Mouse (Mus musculus): Measurements from ENCODE around the gene Gm42517. TPM values are rescaled to one million over a fixed set of nuclear protein-coding genes. Genes with fewer than 3 reads are reported as not detected.

The Gm42517 gene
- 0.21 TPM in 1 of 2 replicates, not detected in the other for polyA plus RNA-seq (2015; fragmentation: Nextera tagmentation; extraction: Ambion mirVana)

DNA sequence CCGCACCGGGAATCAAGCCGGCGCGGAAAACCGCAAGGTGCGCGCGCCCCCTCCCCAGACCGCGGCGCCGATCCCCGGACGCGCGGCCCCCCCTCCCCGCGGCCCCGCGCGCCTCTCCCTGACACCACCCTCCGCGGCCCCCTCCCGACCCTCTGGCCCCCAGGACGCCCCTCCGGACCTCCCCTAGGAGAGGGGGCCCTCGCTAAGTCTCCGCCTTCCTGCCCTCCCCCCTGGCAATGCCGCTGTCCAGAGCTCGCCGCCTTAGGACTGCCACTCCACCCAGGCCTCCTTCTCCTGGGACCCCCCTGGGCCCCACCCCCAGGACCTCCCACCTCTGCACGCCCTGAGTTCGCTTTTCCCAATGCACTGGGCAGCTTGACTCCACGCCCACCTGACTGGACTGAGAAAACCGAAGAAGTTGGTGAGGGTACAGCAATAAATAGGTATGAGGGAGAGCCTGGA lies at the start of gene Gm42517:
Gene Gm42517 (minus strand): TSS at position 52 of the 462 bp plus-strand sequence.
- no peaks in the 10 kb centered on the region for H3K36me3 ChIP-seq (ENCODE audit: insufficient read depth, low read length)
- H3K27ac ChIP-seq (ENCODE audit: low read length) = no peak within 1 kb of the TSS
- H3K27me3 ChIP-seq (ENCODE audit: insufficient read depth, low read length) = peaks cover 94% of the 10 kb centered on the region
- H3K9me3 ChIP-seq (ENCODE audit: low read length) = no peaks in the 10 kb centered on the region
- ATAC-seq (ENCODE audit: low FRiP score, low TSS enrichment) = no peak
- peak within 1 kb of the TSS; percentile 56 for H3K9ac ChIP-seq (replicated peaks; ENCODE audit: low read length)
- 0% methylated on average over 7 of the region's 36 CpGs for WGBS
- H3K4me2 ChIP-seq (replicated peaks; ENCODE audit: low read depth, low read length) = peak within 1 kb of the TSS; percentile 95
- peak within 1 kb of the TSS; percentile 60 for H3K4me3 ChIP-seq (ENCODE audit: low read length)
- H3K4me1 ChIP-seq (ENCODE audit: insufficient read depth, low read length) = peaks cover 26% of the 10 kb centered on the region

DNA sequence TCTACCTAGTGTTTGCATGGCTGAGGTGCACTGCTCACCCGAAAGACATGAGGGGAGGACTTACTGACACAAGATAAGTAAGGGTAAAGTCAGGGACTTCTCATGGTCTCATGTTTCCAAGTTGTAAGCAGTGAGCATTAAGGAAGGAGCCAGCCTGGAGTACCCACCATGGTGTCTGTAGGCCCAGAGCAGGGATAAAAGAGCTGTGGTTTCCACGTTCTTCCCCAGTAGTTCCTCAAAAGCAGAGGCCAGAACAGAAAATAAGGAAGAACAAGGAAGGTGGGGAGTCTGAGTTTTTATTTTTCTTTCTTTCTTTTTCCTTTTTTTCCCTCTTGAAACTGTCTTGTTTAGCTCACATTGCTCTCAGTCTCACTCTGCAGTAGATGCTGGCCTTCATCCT lies 47.0 kb upstream of the Gm42517 start:
- WGBS = 83% methylated on average over 2 of the region's 2 CpGs
- H3K27ac ChIP-seq (ENCODE audit: low read length) = no peak overlapping the region
- no peak overlapping the region for H3K4me2 ChIP-seq (replicated peaks; ENCODE audit: low read depth, low read length)
- H3K4me3 ChIP-seq (ENCODE audit: low read length) = no peak overlapping the region
- no peak overlapping the region for H3K9ac ChIP-seq (replicated peaks; ENCODE audit: low read length)
- ATAC-seq (ENCODE audit: low FRiP score, low TSS enrichment) = no peak
- no peaks in the 10 kb centered on the region for H3K4me1 ChIP-seq (ENCODE audit: insufficient read depth, low read length)
- no peaks in the 10 kb centered on the region for H3K36me3 ChIP-seq (ENCODE audit: insufficient read depth, low read length)
- no peaks in the 10 kb centered on the region for H3K27me3 ChIP-seq (ENCODE audit: insufficient read depth, low read length)
- no peaks in the 10 kb centered on the region for H3K9me3 ChIP-seq (ENCODE audit: low read length)

DNA sequence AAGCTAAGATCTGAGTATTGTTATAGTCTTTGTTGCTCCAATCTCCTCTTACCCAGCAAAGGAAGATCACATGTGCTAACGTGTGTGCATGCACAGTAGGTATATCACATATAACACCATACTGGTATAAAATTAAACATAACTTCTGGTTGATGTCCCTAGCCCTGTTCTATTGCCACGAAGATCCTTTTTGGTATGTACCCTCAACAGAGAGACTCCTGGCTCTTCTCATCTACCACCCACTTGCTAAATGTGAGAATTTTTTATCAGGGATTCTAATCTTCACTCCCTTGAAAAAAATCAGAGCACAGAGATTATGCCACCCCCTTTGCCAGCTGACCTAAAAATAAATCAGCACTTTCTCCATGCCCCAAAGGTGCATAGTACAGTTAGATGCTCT lies 39.3 kb upstream of the Gm42517 start:
- no peak overlapping the region for H3K27ac ChIP-seq (ENCODE audit: low read length)
- H3K4me2 ChIP-seq (replicated peaks; ENCODE audit: low read depth, low read length) = no peak overlapping the region
- H3K4me1 ChIP-seq (ENCODE audit: insufficient read depth, low read length) = no peaks in the 10 kb centered on the region
- H3K36me3 ChIP-seq (ENCODE audit: insufficient read depth, low read length) = no peaks in the 10 kb centered on the region
- H3K27me3 ChIP-seq (ENCODE audit: insufficient read depth, low read length) = no peaks in the 10 kb centered on the region
- ATAC-seq (ENCODE audit: low FRiP score, low TSS enrichment) = no peak
- 0 out of 2 replicates have a peak, but pooled peaks cover 4% of the 10 kb centered on the region for H3K9me3 ChIP-seq (ENCODE audit: low read length)
- no peak overlapping the region for H3K4me3 ChIP-seq (ENCODE audit: low read length)
- H3K9ac ChIP-seq (replicated peaks; ENCODE audit: low read length) = no peak overlapping the region
- WGBS = 75% methylated on average over 2 of the region's 2 CpGs

DNA sequence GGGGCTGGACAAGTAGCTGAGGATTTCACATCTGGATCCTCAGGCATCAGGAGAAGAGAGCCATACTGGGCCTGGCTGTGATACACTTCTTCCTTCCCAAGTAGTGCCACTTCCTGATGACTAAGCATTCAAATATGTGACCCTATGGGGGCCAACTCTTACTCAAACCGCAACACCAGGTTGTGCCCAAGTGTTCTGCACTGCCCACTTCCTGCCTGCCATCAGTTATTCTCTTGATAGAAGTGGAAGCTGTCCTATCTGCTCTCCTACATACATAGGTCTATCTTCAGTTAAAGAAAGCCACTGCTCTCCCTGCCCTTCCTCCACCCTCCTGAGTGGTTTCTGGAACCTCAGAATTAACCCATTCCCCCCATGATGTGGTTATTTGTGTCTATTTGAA lies 37.7 kb upstream of the Gm42517 start:
- no peak overlapping the region for H3K27ac ChIP-seq (ENCODE audit: low read length)
- H3K4me3 ChIP-seq (ENCODE audit: low read length) = no peak overlapping the region
- H3K27me3 ChIP-seq (ENCODE audit: insufficient read depth, low read length) = no peaks in the 10 kb centered on the region
- H3K4me2 ChIP-seq (replicated peaks; ENCODE audit: low read depth, low read length) = no peak overlapping the region
- ATAC-seq (ENCODE audit: low FRiP score, low TSS enrichment) = no peak
- H3K9me3 ChIP-seq (ENCODE audit: low read length) = 0 out of 2 replicates have a peak, but pooled peaks cover 4% of the 10 kb centered on the region
- no peak overlapping the region for H3K9ac ChIP-seq (replicated peaks; ENCODE audit: low read length)
- 69% methylated on average over 1 of the region's 1 CpGs for WGBS
- H3K36me3 ChIP-seq (ENCODE audit: insufficient read depth, low read length) = no peaks in the 10 kb centered on the region
- no peaks in the 10 kb centered on the region for H3K4me1 ChIP-seq (ENCODE audit: insufficient read depth, low read length)

DNA sequence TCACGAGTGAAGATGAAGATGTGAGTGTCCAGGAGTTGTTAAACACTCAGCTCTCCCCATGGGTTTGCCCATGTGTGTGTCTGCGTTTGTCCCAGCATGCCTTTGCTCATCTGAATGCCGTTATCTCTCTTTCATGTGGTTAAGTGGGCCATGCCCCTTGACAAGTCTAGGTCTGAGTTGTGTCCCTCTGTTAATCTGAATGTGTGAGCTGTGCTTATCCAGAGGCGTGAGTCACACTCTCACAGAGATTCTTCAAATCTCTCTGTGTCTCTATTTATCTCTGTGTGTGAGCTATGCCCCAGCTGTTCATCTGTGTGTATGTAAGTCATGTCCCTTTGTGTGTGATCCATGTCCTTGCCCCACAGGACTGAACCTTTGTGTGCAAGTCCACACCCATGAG lies 35.7 kb upstream of the Gm42517 start:
- Histone ChIP-seq H3K9ac (replicated peaks; ENCODE audit: low read length) (no peak overlapping the region), H3K4me2 (replicated peaks; ENCODE audit: low read depth, low read length) (no peak overlapping the region), H3K4me1 (ENCODE audit: insufficient read depth, low read length) (no peaks in the 10 kb centered on the region), H3K27ac (ENCODE audit: low read length) (no peak overlapping the region), H3K36me3 (ENCODE audit: insufficient read depth, low read length) (no peaks in the 10 kb centered on the region), H3K9me3 (ENCODE audit: low read length) (0 out of 2 replicates have a peak, but pooled peaks cover 1% of the 10 kb centered on the region), H3K4me3 (ENCODE audit: low read length) (no peak overlapping the region), H3K27me3 (ENCODE audit: insufficient read depth, low read length) (no peaks in the 10 kb centered on the region)
- ATAC-seq (ENCODE audit: low FRiP score, low TSS enrichment) = no peak
- 80% methylated on average over 4 of the region's 4 CpGs for WGBS

DNA sequence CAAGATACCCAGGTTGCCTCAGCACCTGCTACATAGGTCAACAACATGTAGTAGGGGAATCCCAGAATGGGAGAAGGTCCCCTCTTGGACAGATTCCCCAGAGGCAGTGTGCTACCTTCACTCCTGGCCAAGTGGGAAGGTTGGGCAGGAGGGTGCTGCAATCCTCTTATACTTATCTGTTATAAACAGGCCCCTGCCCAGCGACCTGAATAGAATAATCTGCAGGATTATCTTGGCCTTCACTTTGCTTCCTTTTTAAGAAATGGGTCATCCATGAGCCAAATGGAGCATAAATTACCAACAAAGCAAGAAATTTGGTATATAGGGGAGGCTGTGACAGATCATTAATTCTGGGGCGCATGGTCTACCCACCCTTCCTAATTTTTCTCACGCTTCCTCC lies 22.0 kb upstream of the Gm42517 start:
- Histone ChIP-seq H3K4me1 (ENCODE audit: insufficient read depth, low read length) (no peaks in the 10 kb centered on the region), H3K27me3 (ENCODE audit: insufficient read depth, low read length) (no peaks in the 10 kb centered on the region), H3K9ac (replicated peaks; ENCODE audit: low read length) (no peak overlapping the region), H3K9me3 (ENCODE audit: low read length) (no peaks in the 10 kb centered on the region), H3K4me2 (replicated peaks; ENCODE audit: low read depth, low read length) (no peak overlapping the region), H3K27ac (ENCODE audit: low read length) (no peak overlapping the region), H3K36me3 (ENCODE audit: insufficient read depth, low read length) (no peaks in the 10 kb centered on the region), H3K4me3 (ENCODE audit: low read length) (no peak overlapping the region)
- ATAC-seq (ENCODE audit: low FRiP score, low TSS enrichment) = no peak
- 64% methylated on average over 3 of the region's 3 CpGs for WGBS

DNA sequence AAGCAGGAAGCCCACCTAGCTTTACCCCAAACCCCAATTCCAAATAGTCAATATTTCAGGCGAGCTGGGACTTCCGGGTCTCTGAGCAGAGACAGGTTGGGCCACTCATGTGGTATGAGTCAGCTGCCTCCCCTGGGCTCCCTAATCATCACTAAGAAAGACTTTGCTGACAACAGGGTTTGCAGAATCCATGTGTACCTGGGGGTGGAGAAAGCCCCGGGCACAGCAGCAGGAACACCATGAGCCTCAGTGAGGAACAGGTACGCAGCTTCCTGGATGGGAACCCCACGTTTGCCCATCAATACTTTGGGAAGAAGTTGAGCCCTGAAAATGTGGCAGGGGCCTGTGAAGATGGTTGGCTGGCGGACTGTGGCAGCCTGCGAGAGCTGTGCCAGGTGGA lies 20.5 kb upstream of the Gm42517 start, which contains the start of gene Pde6b:
Gene Pde6b (plus strand): TSS at position 191 of the 400 bp plus-strand sequence.
- no peaks in the 10 kb centered on the region for H3K9me3 ChIP-seq (ENCODE audit: low read length)
- H3K27ac ChIP-seq (ENCODE audit: low read length) = no peak within 1 kb of the TSS
- H3K9ac ChIP-seq (replicated peaks; ENCODE audit: low read length) = no peak within 1 kb of the TSS
- H3K4me1 ChIP-seq (ENCODE audit: insufficient read depth, low read length) = no peaks in the 10 kb centered on the region
- WGBS = 78% methylated on average over 7 of the region's 7 CpGs
- H3K4me2 ChIP-seq (replicated peaks; ENCODE audit: low read depth, low read length) = no peak within 1 kb of the TSS
- ATAC-seq (ENCODE audit: low FRiP score, low TSS enrichment) = no peak
- H3K27me3 ChIP-seq (ENCODE audit: insufficient read depth, low read length) = no peaks in the 10 kb centered on the region
- H3K4me3 ChIP-seq (ENCODE audit: low read length) = no peak within 1 kb of the TSS
- H3K36me3 ChIP-seq (ENCODE audit: insufficient read depth, low read length) = no peaks in the 10 kb centered on the region

DNA sequence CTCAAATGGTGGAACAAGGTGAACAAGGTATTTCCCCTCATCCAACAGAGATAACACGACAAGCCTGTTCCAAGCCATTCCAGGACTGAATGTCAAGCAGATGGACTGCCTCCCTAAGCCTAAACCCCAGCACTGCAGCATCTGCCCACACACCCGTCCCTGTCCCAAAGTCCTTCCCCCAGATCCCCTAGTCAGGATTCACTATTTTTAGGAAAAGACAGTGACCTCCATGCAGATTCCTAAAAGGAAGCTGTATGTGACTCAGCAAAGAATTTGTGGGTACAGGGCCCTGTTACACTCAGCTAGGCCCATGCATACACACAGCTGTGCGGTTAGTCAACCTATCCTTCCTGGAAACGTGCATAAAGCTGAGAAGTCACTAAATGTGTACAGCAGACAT lies 18.7 kb upstream of the Gm42517 start:
- H3K9ac ChIP-seq (replicated peaks; ENCODE audit: low read length) = no peak overlapping the region
- H3K27ac ChIP-seq (ENCODE audit: low read length) = no peak overlapping the region
- H3K9me3 ChIP-seq (ENCODE audit: low read length) = no peaks in the 10 kb centered on the region; the same call in 1 of the 2 replicates
- no peaks in the 10 kb centered on the region for H3K27me3 ChIP-seq (ENCODE audit: insufficient read depth, low read length)
- no peaks in the 10 kb centered on the region for H3K36me3 ChIP-seq (ENCODE audit: insufficient read depth, low read length)
- H3K4me3 ChIP-seq (ENCODE audit: low read length) = no peak overlapping the region
- no peaks in the 10 kb centered on the region for H3K4me1 ChIP-seq (ENCODE audit: insufficient read depth, low read length)
- H3K4me2 ChIP-seq (replicated peaks; ENCODE audit: low read depth, low read length) = no peak overlapping the region
- WGBS = 70% methylated on average over 4 of the region's 4 CpGs
- ATAC-seq (ENCODE audit: low FRiP score, low TSS enrichment) = no peak

DNA sequence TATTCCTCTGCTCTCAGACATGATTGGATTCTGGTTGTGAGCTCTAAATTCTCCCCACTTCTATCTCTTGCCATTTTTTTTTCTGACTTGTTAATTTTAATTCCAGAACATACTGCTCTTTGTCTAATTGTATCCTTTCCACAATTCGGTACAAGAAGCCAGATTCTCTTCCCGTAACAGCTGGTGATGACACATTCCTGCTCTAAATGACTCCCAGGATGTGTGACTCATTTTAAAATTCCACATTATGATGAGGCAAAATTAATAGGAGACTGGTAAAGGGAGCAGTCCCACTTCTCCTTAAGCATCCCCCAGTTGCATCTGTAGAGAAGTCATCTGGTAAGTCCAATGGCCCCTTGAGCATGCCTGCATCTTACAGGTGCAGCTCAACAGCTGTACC lies 17.9 kb upstream of the Gm42517 start:
- 88% methylated on average over 2 of the region's 2 CpGs for WGBS
- H3K4me2 ChIP-seq (replicated peaks; ENCODE audit: low read depth, low read length) = no peak overlapping the region

DNA sequence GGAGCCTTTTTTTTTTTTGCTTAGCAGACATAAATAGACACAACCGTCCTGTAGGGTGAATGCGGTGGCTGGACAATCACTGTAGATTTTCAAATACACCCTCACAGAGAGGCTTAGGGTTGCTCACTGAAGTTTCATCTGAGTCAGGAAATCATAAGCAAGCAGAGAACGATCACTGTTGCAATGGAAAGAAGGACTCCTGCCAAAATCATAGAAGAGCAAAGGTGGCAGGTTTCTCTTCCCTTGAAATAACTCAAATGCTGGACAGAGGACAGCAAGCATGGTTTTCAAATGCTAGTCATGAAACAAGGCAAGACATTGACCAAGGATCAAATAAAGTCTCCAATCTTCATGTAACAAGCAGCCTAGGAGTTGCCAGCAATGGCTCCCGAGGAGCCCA lies 10.6 kb upstream of the Gm42517 start:
- Histone ChIP-seq H3K27ac (ENCODE audit: low read length) (no peak overlapping the region), H3K36me3 (ENCODE audit: insufficient read depth, low read length) (no peaks in the 10 kb centered on the region), H3K27me3 (ENCODE audit: insufficient read depth, low read length) (peaks cover 15% of the 10 kb centered on the region), H3K4me1 (ENCODE audit: insufficient read depth, low read length) (no peaks in the 10 kb centered on the region), H3K4me2 (replicated peaks; ENCODE audit: low read depth, low read length) (no peak overlapping the region), H3K4me3 (ENCODE audit: low read length) (no peak overlapping the region), H3K9me3 (ENCODE audit: low read length) (no peaks in the 10 kb centered on the region; the same call in 1 of the 2 replicates), H3K9ac (replicated peaks; ENCODE audit: low read length) (no peak overlapping the region)
- WGBS = 84% methylated on average over 4 of the region's 4 CpGs
- ATAC-seq (ENCODE audit: low FRiP score, low TSS enrichment) = no peak

More for the DNA sequence above, 17.9 kb upstream of the Gm42517 start:
- H3K27me3 ChIP-seq (ENCODE audit: insufficient read depth, low read length) = no peaks in the 10 kb centered on the region
- H3K9ac ChIP-seq (replicated peaks; ENCODE audit: low read length) = no peak overlapping the region
- no peaks in the 10 kb centered on the region for H3K4me1 ChIP-seq (ENCODE audit: insufficient read depth, low read length)
- ATAC-seq (ENCODE audit: low FRiP score, low TSS enrichment) = no peak
- no peaks in the 10 kb centered on the region; the same call in 1 of the 2 replicates for H3K9me3 ChIP-seq (ENCODE audit: low read length)
- H3K27ac ChIP-seq (ENCODE audit: low read length) = no peak overlapping the region
- H3K4me3 ChIP-seq (ENCODE audit: low read length) = no peak overlapping the region
- no peaks in the 10 kb centered on the region for H3K36me3 ChIP-seq (ENCODE audit: insufficient read depth, low read length)

Measured in kidney, embryonic 16.5 days (tissue).